Mouse (Mus musculus) CD8-positive naive resting alpha-beta T cell, adult 2 months (primary cell): ENCODE measurements around the gene Alkbh3.

Source experiments
- DNase-seq, 2 experiments: peaks; one replicate each; pipeline ENCODE4 v3.0.0; 2022; ENCODE audit warnings: low read depth in 2 of 2, low spot score in 2 of 2

Gene Alkbh3

DNA sequence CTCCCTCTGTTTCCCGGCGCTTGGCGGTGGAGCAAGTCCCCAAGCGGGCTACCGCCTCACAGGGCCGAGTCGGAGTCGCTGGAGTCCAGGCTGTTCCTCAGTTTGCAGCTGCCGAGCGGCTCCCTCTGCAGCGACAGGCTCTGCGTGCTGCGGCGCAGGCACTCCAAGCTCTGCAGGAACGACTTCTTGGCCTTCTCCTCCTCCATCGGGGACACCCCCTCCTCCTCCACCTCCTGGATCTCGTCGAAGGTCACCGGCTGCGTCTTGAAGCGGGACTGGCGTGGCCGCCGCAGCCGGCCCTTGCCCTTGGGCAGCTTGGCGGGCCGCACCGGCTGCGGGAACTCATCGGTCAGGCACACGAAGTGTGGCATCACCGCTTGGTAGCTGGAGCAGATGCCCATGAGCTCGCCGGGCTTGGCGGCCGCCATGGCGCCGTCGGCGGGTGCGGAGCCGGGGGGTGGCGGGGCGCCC, 54.2 kb downstream of the Alkbh3 start:
- no peak for DNase-seq

DNA sequence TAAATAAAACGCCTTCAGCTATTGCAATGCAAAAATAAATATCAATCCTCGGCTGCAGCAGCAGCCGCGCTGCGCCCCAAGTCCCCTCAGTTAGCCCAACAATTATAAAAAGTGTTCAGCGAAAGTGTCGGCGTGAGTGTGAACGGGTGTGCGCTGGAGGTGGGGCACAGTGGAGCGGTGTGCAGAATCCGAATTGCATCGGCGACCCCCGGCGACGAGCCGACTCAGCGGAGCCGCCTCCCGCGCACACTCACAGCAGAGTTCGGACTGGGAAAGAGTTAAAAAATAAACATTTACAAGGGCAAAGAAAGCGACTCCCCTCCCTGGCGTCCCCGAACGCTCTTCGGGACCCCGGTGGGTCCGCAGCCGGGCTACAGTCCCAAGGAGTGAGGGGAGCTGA, 54.7 kb downstream of the Alkbh3 start:
- no peak for DNase-seq

DNA sequence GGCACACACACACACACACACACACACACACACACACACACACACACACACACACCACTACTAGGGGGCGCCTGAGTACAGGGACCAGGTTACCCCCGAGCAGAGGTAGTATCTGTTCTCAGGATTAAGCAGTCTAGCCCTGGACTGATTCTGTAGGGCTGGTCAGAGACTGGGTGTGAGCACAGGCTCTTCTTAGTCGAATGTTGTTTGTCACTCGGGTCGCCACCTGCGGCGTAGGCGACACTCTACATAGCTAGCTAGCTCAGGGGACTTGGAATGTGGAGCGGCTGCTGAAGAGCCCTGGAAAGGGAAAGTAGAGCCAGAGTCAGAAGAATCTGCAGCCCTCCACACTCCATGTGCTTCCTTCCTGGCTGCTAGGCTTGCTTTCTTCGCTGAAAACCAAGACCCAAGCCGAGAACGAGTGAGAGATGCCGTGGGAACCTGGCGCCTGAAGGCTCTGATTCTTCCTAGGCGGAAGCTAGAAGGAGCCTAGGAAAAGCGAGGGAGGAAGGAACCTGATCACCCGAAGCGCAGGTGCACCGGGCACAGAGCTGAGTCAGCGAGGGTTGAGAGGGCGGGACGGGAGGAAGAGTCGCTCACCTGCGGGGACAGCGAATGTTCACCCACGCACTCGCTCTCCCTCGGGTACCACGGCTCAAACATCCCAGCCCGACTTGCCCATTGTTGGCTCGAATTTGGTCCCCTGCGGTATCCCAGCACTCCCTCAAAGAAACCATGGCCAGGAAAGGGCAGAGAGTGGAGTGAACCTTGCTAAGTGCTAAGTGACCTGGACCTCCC, 55.6 kb downstream of the Alkbh3 start:
- no peak for DNase-seq

DNA sequence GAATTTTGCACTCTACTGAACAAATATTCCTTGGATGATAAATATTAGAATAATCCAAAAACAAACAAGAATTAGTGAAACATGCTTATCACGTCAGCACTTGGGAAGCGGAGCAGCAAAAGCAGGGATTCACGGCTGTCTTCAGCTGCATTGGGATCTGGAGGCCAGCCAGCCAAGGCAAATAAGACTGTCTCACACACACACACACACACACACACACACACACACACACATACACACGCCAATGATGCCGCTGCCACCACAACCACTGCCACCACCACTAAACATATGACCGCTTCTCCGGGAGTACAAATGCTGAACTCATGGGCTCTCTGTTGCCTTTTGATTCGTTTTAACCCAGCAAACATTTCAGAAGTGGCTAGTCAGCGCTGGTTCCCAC, 56.9 kb downstream of the Alkbh3 start:
- no peak for DNase-seq

DNA sequence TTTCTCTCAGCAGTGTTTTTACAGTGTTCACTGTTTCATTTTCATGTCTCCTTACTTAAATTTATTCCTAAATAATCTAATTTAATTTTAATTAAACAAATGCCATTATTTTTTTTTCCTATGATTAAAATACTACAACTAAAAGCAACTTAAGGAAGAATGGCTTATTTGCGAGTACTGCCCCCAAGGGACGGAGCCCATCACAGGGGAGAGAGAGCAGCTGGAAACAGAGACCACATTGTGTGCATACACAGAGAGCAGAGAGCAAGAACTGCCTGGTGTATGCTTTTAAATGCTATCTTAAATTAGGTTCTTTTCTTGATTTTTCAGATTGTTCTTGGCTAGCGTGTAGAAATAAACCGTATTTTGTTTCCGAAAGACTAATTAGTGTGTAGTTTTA, 63.6 kb downstream of the Alkbh3 start:
- no peak for DNase-seq

DNA sequence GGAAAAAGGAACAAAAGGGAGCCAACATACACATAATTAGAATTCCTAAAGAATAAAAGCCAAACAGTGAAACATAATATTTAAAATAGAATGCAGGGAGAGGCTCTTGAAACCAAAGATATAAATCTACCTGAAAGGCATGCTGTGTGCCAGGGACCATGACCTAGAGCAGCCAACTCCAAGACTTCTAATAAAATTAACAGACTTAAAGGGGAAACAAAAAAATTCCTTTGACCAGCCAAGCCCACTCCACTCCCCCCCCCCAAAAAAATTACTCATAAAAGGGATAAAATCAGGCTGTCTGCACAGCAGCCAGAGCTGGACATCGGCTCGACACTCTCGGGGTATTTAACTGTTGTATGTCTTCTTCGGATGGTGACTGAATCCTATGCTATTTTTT, 65.8 kb downstream of the Alkbh3 start:
- no peak for DNase-seq

DNA sequence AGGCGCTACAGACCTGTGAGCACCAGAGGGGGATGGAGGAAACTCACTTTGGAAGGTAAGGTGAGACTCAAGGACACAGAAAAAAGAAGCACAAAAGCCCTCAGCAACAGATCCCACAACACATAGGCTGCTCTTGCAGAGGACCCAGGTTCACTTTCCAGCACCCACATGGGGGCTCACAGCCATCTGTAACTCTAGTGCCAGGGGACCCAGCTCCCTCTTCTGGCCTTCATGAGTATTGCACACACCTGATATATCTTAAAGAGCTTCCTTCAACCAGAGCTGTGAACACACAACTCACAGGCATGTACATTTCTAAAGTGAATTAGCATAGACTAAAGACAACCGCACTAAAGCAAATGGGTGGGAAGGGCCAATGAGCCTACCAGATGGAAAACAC, 66.5 kb downstream of the Alkbh3 start:
- DNase-seq: no peak

DNA sequence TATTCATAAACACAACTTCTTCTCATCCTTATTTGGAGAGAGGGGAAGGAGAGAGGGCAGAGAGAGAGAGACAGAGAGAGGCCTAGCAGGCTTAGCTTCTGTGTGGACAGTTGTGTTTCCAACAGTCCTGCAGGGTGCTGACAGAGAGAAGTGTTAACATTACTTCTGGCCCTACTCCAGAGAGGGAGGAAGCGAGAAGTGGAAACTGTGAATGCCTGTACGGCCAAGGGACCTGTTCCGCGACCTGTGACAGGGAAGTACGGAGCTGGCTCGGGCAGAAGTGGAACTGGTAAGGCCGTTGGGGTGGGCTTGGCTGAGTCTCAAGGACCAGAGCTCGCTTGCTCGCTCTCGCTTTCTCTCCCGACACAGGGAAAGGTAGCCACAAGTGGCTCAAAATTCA, 68.9 kb downstream of the Alkbh3 start:
- DNase-seq: no peak

DNA sequence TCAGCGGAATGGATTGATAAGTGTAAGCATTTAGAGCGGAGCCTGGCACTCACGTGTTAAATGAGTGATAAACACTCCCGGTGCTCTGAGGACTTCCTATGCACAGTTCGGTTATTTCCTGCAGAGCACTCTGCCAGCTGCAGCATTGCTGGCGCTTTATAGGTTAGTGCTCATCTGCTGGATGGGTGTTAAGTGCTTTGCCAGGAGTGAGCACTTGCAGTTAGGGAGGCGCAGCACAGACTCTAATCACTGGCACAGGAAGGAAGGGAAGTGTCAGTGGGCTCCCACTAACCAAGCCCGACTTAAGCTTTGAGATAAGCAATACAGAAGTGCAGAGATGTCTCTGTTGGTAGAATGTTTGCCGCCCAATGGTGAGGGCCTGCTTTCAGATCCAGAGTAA, 72.1 kb downstream of the Alkbh3 start:
- DNase-seq: no peak
